Mouse (Mus musculus): ENCODE measurements around the gene Ankrd28.

Ankrd28 gene

GRCm38 (mm10) chr14:31663376-31664099, 166.9 kb downstream of the Ankrd28 start:
- DNase-seq, result no peak

- peak; percentile 73 for DNase-seq
Measured at GRCm38 (mm10) chr14:31662555-31663211, 167.8 kb downstream of the Ankrd28 start.

GRCm38 (mm10) chr14:31661671-31662554, 168.5 kb downstream of the Ankrd28 start:
- DNase-seq, result peak; percentile 92

GRCm38 (mm10) chr14:31660312-31661093, 169.9 kb downstream of the Ankrd28 start:
- DNase-seq, result no peak

GRCm38 (mm10) chr14:31659501-31660181, 170.8 kb downstream of the Ankrd28 start:
- DNase-seq, result no peak

- DNase-seq, result no peak
Measured at GRCm38 (mm10) chr14:31658126-31658680, 172.2 kb downstream of the Ankrd28 start.

- DNase-seq, result peak; percentile 78
Measured at GRCm38 (mm10) chr14:31656857-31657645, 173.4 kb downstream of the Ankrd28 start.

GRCm38 (mm10) chr14:31656386-31656785, 174.1 kb downstream of the Ankrd28 start:
- no peak for DNase-seq

GRCm38 (mm10) chr14:31655406-31655805, 175.0 kb downstream of the Ankrd28 start:
- no peak for DNase-seq

GRCm38 (mm10) chr14:31654816-31655215, 175.6 kb downstream of the Ankrd28 start:
- no peak for DNase-seq

GRCm38 (mm10) chr14:31653101-31653875, 177.2 kb downstream of the Ankrd28 start:
- no peak for DNase-seq

- DNase-seq, result no peak
Measured at GRCm38 (mm10) chr14:31652624-31653023, 177.8 kb downstream of the Ankrd28 start.

GRCm38 (mm10) chr14:31652106-31652505, 178.3 kb downstream of the Ankrd28 start:
- no peak for DNase-seq

- no peak for DNase-seq
Measured at GRCm38 (mm10) chr14:31651206-31651605, 179.2 kb downstream of the Ankrd28 start.

GRCm38 (mm10) chr14:31650347-31650746, 180.1 kb downstream of the Ankrd28 start:
- DNase-seq, result no peak

All from embryo, embryonic 11 days (tissue).